Mouse (Mus musculus): ENCODE data around the gene Rbx1. TPM values are rescaled to one million over a fixed set of nuclear protein-coding genes. Genes with fewer than 3 reads are reported as not detected.

Rbx1 gene
- polyA plus RNA-seq, 1 experiment from 2014 or later, result 69.0 TPM

- WGBS (ENCODE audit: missing documents), result 6% methylated on average over 18 of the region's 18 CpGs
- H3K79me2 ChIP-seq (ENCODE audit: inconsistent target), result no peaks in the 10 kb centered on the region
- peak overlapping the region; percentile 65 for H3K27ac ChIP-seq
- no peaks in the 10 kb centered on the region for H3K36me3 ChIP-seq (ENCODE audit: inconsistent target)
- peak overlapping the region; percentile 9; the same call in 1 of the 2 replicates for H3K4me3 ChIP-seq (ENCODE audit: inconsistent target)
These were observed 48.2 kb downstream of the Rbx1 start for GRCm38 (mm10) chr15:81514111-81514971.

GRCm38 (mm10) chr15:81515221-81515620 is 49.1 kb downstream of the Rbx1 start:
- Histone ChIP-seq H3K36me3 (ENCODE audit: inconsistent target) (no peaks in the 10 kb centered on the region), H3K4me3 (ENCODE audit: inconsistent target) (no peak overlapping the region), H3K79me2 (ENCODE audit: inconsistent target) (no peaks in the 10 kb centered on the region), H3K27ac (0 out of 2 replicates have a peak overlapping the region, but pooled peaks have one; percentile 65)
- 87% methylated on average over 3 of the region's 3 CpGs for WGBS (ENCODE audit: missing documents)

GRCm38 (mm10) chr15:81518031-81518430 is 51.9 kb downstream of the Rbx1 start:
- no peaks in the 10 kb centered on the region for H3K79me2 ChIP-seq (ENCODE audit: inconsistent target)
- no peak overlapping the region for H3K27ac ChIP-seq
- no peak overlapping the region for H3K4me3 ChIP-seq (ENCODE audit: inconsistent target)
- no peaks in the 10 kb centered on the region for H3K36me3 ChIP-seq (ENCODE audit: inconsistent target)
- whole genome bisulfite sequencing (ENCODE audit: missing documents), result 94% methylated on average over 6 of the region's 6 CpGs

GRCm38 (mm10) chr15:81518761-81519160 is 52.7 kb downstream of the Rbx1 start:
- 83% methylated on average over 5 of the region's 5 CpGs for WGBS (ENCODE audit: missing documents)
- H3K79me2 ChIP-seq (ENCODE audit: inconsistent target), result no peaks in the 10 kb centered on the region
- no peak overlapping the region for H3K27ac ChIP-seq
- H3K4me3 ChIP-seq (ENCODE audit: inconsistent target), result no peak overlapping the region
- no peaks in the 10 kb centered on the region for H3K36me3 ChIP-seq (ENCODE audit: inconsistent target)

- H3K79me2 ChIP-seq (ENCODE audit: inconsistent target), result no peaks in the 10 kb centered on the region
- peak overlapping the region; percentile 65 for H3K4me3 ChIP-seq (ENCODE audit: inconsistent target)
- WGBS (ENCODE audit: missing documents), result 1% methylated on average over 38 of the region's 38 CpGs
- peak overlapping the region; percentile 99 for H3K27ac ChIP-seq
- no peaks in the 10 kb centered on the region for H3K36me3 ChIP-seq (ENCODE audit: inconsistent target)
These were observed 56.1 kb downstream of the Rbx1 start for GRCm38 (mm10) chr15:81522036-81522751.

GRCm38 (mm10) chr15:81522761-81523168 is 56.7 kb downstream of the Rbx1 start:
- under 1% methylated on average over 16 of the region's 16 CpGs for WGBS (ENCODE audit: missing documents)
- peak overlapping the region; percentile 99 for H3K27ac ChIP-seq
- no peaks in the 10 kb centered on the region for H3K79me2 ChIP-seq (ENCODE audit: inconsistent target)
- peak overlapping the region; percentile 65 for H3K4me3 ChIP-seq (ENCODE audit: inconsistent target)
- no peaks in the 10 kb centered on the region for H3K36me3 ChIP-seq (ENCODE audit: inconsistent target)

GRCm38 (mm10) chr15:81523169-81523871 is 57.2 kb downstream of the Rbx1 start:
- Histone ChIP-seq H3K27ac (peak overlapping the region; percentile 99), H3K79me2 (ENCODE audit: inconsistent target) (no peaks in the 10 kb centered on the region), H3K4me3 (ENCODE audit: inconsistent target) (peak overlapping the region; percentile 65), H3K36me3 (ENCODE audit: inconsistent target) (no peaks in the 10 kb centered on the region)
- under 1% methylated on average over 41 of the region's 41 CpGs for WGBS (ENCODE audit: missing documents)

GRCm38 (mm10) chr15:81523901-81524300 is 57.8 kb downstream of the Rbx1 start:
- Histone ChIP-seq H3K79me2 (ENCODE audit: inconsistent target) (no peaks in the 10 kb centered on the region), H3K4me3 (ENCODE audit: inconsistent target) (peak overlapping the region; percentile 65), H3K36me3 (ENCODE audit: inconsistent target) (no peaks in the 10 kb centered on the region), H3K27ac (peak overlapping the region; percentile 99)
- WGBS (ENCODE audit: missing documents), result 0% methylated on average over 12 of the region's 12 CpGs

Other genes starting within 250 kb of the Rbx1 start
- not detected in 3 replicates for gene Mchr1, start 230.8 kb upstream of the Rbx1 start, polyA plus RNA-seq (2018)
- gene Slc25a17, start 105.5 kb upstream of the Rbx1 start, polyA plus RNA-seq (2018), result 21.0 to 35.4 TPM (median 34.3 TPM) in 3 replicates
- gene St13, start 66.2 kb upstream of the Rbx1 start, polyA plus RNA-seq (2018), result 126 to 604 TPM (median 153 TPM) in 3 replicates
- gene Xpnpep3, start 66.2 kb upstream of the Rbx1 start, polyA plus RNA-seq (2018), result 5.2 to 7.3 TPM (median 5.7 TPM) in 3 replicates
- gene Dnajb7, start 58.0 kb upstream of the Rbx1 start, polyA plus RNA-seq (2018), result 0.19 to 0.20 TPM in 2 of 3 replicates, not detected in the other
- 31.6 to 55.1 TPM (median 36.1 TPM) in 3 replicates for gene Ep300, start 119.1 kb downstream of the Rbx1 start, polyA plus RNA-seq (2018)
- gene L3mbtl2, start 197.6 kb downstream of the Rbx1 start, polyA plus RNA-seq (2018), result 10.6 to 21.0 TPM (median 11.6 TPM) in 3 replicates
- 0.10 to 0.51 TPM in 2 of 3 replicates, not detected in the other for gene Chadl, start 231.0 kb downstream of the Rbx1 start, polyA plus RNA-seq (2018)

Data from macrophage (primary cell).